20 mouse cellular contexts compared by ENCODE assay signal in the genomic region with DNA sequence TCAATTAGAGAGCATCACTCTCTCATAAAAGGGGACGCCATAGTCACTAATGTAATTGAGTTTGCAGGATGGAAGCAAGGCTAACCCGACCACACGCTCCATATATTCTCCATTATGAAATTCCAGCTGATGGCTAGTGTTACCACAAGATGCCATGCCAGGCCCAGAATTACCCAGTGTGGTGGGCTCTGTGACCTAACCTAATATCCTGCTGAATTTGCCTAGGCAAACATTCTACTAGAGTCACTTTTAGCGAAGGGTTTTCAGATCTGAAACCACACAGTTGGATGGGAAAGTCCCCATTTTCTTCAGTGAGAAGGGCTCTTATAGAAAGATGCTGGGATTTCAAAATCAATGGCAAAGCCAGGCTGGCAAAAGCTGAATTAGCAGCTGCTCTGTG.
DNase-seq lines count a peak whose midpoint lies in the region; ATAC-seq and TF ChIP-seq lines count a peak whose summit lies in the region.
"Had no signal": no experiment of that assay in that cellular context is flagged by ENCODE, and none has a peak within 500 bp of the region (broad histone marks: within the 10 kb centered on the region; RNA-seq: fewer than 3 reads in every experiment).

No protein-coding gene starts in this region.

- H3K4me3 ChIP-seq in kidney, postnatal 0 days (replicated peaks; ENCODE audit: low read depth, low read length) = no peak overlapping the region
- no peak overlapping the region for H3K4me3 ChIP-seq in CH12.LX (replicated peaks in 1 of 3; ENCODE audit: low read depth in 2 of 3, low read length in 2 of 3, poor library complexity in 1 of 3)
- H3K4me3 ChIP-seq in small intestine, adult 2 months (ENCODE audit: low read depth, low read length) = no peak overlapping the region
- H3K4me3 ChIP-seq in heart, embryonic 11.5 days (ENCODE audit: low read depth, low read length) = no peak overlapping the region
- H3K4me3 ChIP-seq in lung, adult 2 months (replicated peaks; ENCODE audit: extremely low read depth, low read depth, low read length) = no peak overlapping the region
- H3K4me3 ChIP-seq: heart, embryonic 12.5 days; midbrain, embryonic 13.5 days; myocyte had no signal

- TF ChIP-seq RAD21 in CH12.LX (IDR thresholded peaks at IDR 0.05; ENCODE audit: low read depth, low read length) = peak; percentile 48

- in situ Hi-C loops in CH12.LX (cut with MboI; ENCODE audit: low pct_ligation_motif_present, low pct_unique_long_range_greater_than_20kb, low sequenced_read_pairs) = no loop called here

- TF ChIP-seq EP300 in CH12.LX (IDR thresholded peaks at IDR 0.05; ENCODE audit: low read length) = peak; percentile 74

- TF ChIP-seq CTCF in kidney, postnatal 0 days (IDR thresholded peaks at IDR 0.05; ENCODE audit: low read depth) = no peak
- peak in 1 of 2 experiments; percentile 29; a peak in 1 of 4 replicates for TF ChIP-seq CTCF in CH12.LX (conservative IDR thresholded peaks at IDR 0.05 in 1 of 2, IDR thresholded peaks at IDR 0.05 in 1 of 2; ENCODE audit: low read depth in 2 of 2, low read length in 2 of 2)
- TF ChIP-seq CTCF in small intestine, adult 2 months (IDR thresholded peaks at IDR 0.05; ENCODE audit: extremely low read depth, insufficient read length, insufficient replicate concordance, low read depth, low read length) = no peak
- no peak for TF ChIP-seq CTCF in lung, adult 2 months (IDR thresholded peaks at IDR 0.05; ENCODE audit: insufficient read depth, low read length)

- H3K79me2 ChIP-seq in CH12.LX (replicated peaks; ENCODE audit: control insufficient read depth, extremely low read depth, insufficient read depth, poor library complexity, severe bottlenecking) = no peaks in the 10 kb centered on the region

- dilution Hi-C loops in CH12.LX (cut with MboI; ENCODE audit: extremely low pct_ligation_motif_present, extremely low pct_unique_long_range_greater_than_20kb, low sequenced_read_pairs) = no loop called here

- no peak overlapping the region for H3K4me2 ChIP-seq in kidney, postnatal 0 days (ENCODE audit: low read length)
- peak overlapping the region; percentile 81 for H3K4me2 ChIP-seq in CH12.LX (ENCODE audit: insufficient read depth, low read depth, poor library complexity, severe bottlenecking)
- no peak overlapping the region for H3K4me2 ChIP-seq in heart, embryonic 11.5 days
- H3K4me2 ChIP-seq: heart, embryonic 12.5 days; midbrain, embryonic 13.5 days had no signal

- H3K9ac ChIP-seq in kidney, postnatal 0 days (ENCODE audit: low read depth, low read length) = no peak overlapping the region
- H3K9ac ChIP-seq in CH12.LX (ENCODE audit: insufficient read depth, low read depth) = no peak overlapping the region
- no peak overlapping the region for H3K9ac ChIP-seq in heart, embryonic 11.5 days (ENCODE audit: low read depth, low read length)
- H3K9ac ChIP-seq: heart, embryonic 12.5 days; liver, embryonic 14.5 days; midbrain, embryonic 13.5 days had no signal

- DNase-seq in kidney, postnatal 0 days (ENCODE audit: low spot score) = no peak
- DNase-seq in kidney, adult 18-20 months = no peak
- peak; percentile 76 for DNase-seq in CH12.LX (ENCODE audit: extremely low read depth)
- peak; percentile 8 for DNase-seq in fibroblast of lung, adult 2 months (ENCODE audit: low read depth)
- no peak for DNase-seq in embryo, embryonic 9.5 days (ENCODE audit: extremely low spot score)
- no peak for DNase-seq in lung, adult 2 months
- DNase-seq: cerebellum, postnatal 10 days; embryo, embryonic 11 days; gastrocnemius, postnatal 25 days; heart, postnatal 4 days; kidney, postnatal 10 days; lung, postnatal 4 days; right cerebral cortex, adult 18-20 months; spleen, adult 18-20 months had no signal

- 73% methylated on average over 4 of the region's 4 CpGs for WGBS in kidney, postnatal 0 days
- 34% methylated on average over 4 of the region's 4 CpGs for WGBS in small intestine, adult 2 months
- 76% methylated on average over 4 of the region's 4 CpGs for WGBS in heart, embryonic 11.5 days (ENCODE audit: insufficient replicate concordance)
- 80% methylated on average over 4 of the region's 4 CpGs for WGBS in lung, adult 2 months

- no peak for ATAC-seq in kidney, postnatal 0 days (replicated peaks; ENCODE audit: low FRiP score, low read depth)
- ATAC-seq in heart, embryonic 11.5 days (replicated peaks; ENCODE audit: insufficient number of reproducible peaks, low FRiP score, low TSS enrichment) = no peak
- ATAC-seq: midbrain, embryonic 13.5 days had no signal

- no peaks in the 10 kb centered on the region for H3K36me3 ChIP-seq in kidney, postnatal 0 days (ENCODE audit: insufficient read depth, low read length)
- H3K36me3 ChIP-seq in CH12.LX (replicated peaks in 1 of 2; ENCODE audit: control insufficient read depth in 1 of 2, insufficient read depth in 1 of 2, low read length in 1 of 2) = no peaks in the 10 kb centered on the region
- H3K36me3 ChIP-seq in small intestine, adult 2 months (ENCODE audit: control insufficient read depth, insufficient read depth, low read length) = no peaks in the 10 kb centered on the region
- no peaks in the 10 kb centered on the region for H3K36me3 ChIP-seq in heart, embryonic 11.5 days (ENCODE audit: control insufficient read depth, insufficient read depth, low read length)
- H3K36me3 ChIP-seq: heart, embryonic 12.5 days; midbrain, embryonic 13.5 days had no signal

- H3K9me3 ChIP-seq in kidney, postnatal 0 days (replicated peaks; ENCODE audit: low read length) = no peaks in the 10 kb centered on the region
- no peaks in the 10 kb centered on the region for H3K9me3 ChIP-seq in CH12.LX (replicated peaks; ENCODE audit: low read length)
- no peaks in the 10 kb centered on the region for H3K9me3 ChIP-seq in heart, embryonic 11.5 days (replicated peaks; ENCODE audit: control insufficient read depth, low read length)
- H3K9me3 ChIP-seq: heart, embryonic 12.5 days; midbrain, embryonic 13.5 days had no signal

- H3K27ac ChIP-seq in kidney, postnatal 0 days = peak overlapping the region; percentile 68
- no peak overlapping the region for H3K27ac ChIP-seq in CH12.LX (ENCODE audit: insufficient read depth, low read depth)
- H3K27ac ChIP-seq in small intestine, adult 2 months (ENCODE audit: insufficient read depth, low read depth, low read length) = peak overlapping the region; percentile 61
- H3K27ac ChIP-seq in heart, embryonic 11.5 days (ENCODE audit: low read depth, low read length) = no peak overlapping the region
- H3K27ac ChIP-seq: liver, embryonic 14.5 days; midbrain, embryonic 13.5 days had no signal

- no peak for TF ChIP-seq POLR2A in CH12.LX (IDR thresholded peaks at IDR 0.05; ENCODE audit: low read depth, low read length)
- no peak for TF ChIP-seq POLR2A in small intestine, adult 2 months (IDR thresholded peaks at IDR 0.05; ENCODE audit: low read depth, low read length)
- TF ChIP-seq POLR2A in lung, adult 2 months (IDR thresholded peaks at IDR 0.05; ENCODE audit: borderline replicate concordance, extremely low read depth, low read depth, low read length) = no peak

- peaks cover 14% of the 10 kb centered on the region; the same call in 1 of the 2 replicates for H3K4me1 ChIP-seq in kidney, postnatal 0 days (replicated peaks; ENCODE audit: insufficient read depth, low read length)
- H3K4me1 ChIP-seq in CH12.LX (ENCODE audit: control insufficient read depth in 1 of 2, insufficient read depth in 2 of 2) = peaks cover 15 to 70% of the 10 kb centered on the region in 2 experiments
- peaks cover 24% of the 10 kb centered on the region for H3K4me1 ChIP-seq in small intestine, adult 2 months (ENCODE audit: control insufficient read depth, insufficient read depth, insufficient read length, low read length)
- no peaks in the 10 kb centered on the region for H3K4me1 ChIP-seq in heart, embryonic 11.5 days (ENCODE audit: control insufficient read depth, insufficient read depth, low read length)
- no peaks in the 10 kb centered on the region for H3K4me1 ChIP-seq in lung, adult 2 months (ENCODE audit: control insufficient read depth, insufficient read depth, low read length)

- H3K27me3 ChIP-seq in kidney, postnatal 0 days (ENCODE audit: insufficient read depth, low read length) = no peaks in the 10 kb centered on the region
- H3K27me3 ChIP-seq in CH12.LX (replicated peaks) = peaks cover 5% of the 10 kb centered on the region
- H3K27me3 ChIP-seq in small intestine, adult 2 months (ENCODE audit: control insufficient read depth, insufficient read depth, low read length) = no peaks in the 10 kb centered on the region
- no peaks in the 10 kb centered on the region for H3K27me3 ChIP-seq in heart, embryonic 11.5 days (ENCODE audit: control insufficient read depth, insufficient read depth, low read length)
- H3K27me3 ChIP-seq: midbrain, embryonic 13.5 days had no signal

TF ChIP-seq in CH12.LX, 34 proteins besides CTCF, POLR2A, EP300 and RAD21:
- TF ChIP-seq NRF1 (IDR thresholded peaks at IDR 0.05; ENCODE audit: low read depth, low read length) (no peak), MEF2A (IDR thresholded peaks at IDR 0.05; ENCODE audit: borderline replicate concordance, low read depth, low read length) (peak; percentile 80), IRF4 (IDR thresholded peaks at IDR 0.05; ENCODE audit: low read depth, low read length) (peak; percentile 77), ZC3H11A (IDR thresholded peaks at IDR 0.05; ENCODE audit: low read depth, low read length) (no peak), CHD2 (IDR thresholded peaks at IDR 0.05; ENCODE audit: low read length) (0 out of 2 replicates have a peak, but pooled peaks have one; percentile 34), JUND (conservative IDR thresholded peaks at IDR 0.05; ENCODE audit: low read depth, low read length) (0 out of 2 replicates have a peak, but pooled peaks have one; percentile 10), ETS1 (conservative IDR thresholded peaks at IDR 0.05; ENCODE audit: low read depth, low read length) (peak; percentile 61; the same call in 1 of the 2 replicates), TCF12 (IDR thresholded peaks at IDR 0.05; ENCODE audit: low read depth, low read length) (peak; percentile 45; the same call in 1 of the 2 replicates), BHLHE40 (IDR thresholded peaks at IDR 0.05; ENCODE audit: low read depth, low read length) (peak; percentile 57), NELFE (IDR thresholded peaks at IDR 0.05; ENCODE audit: low read depth, low read length) (no peak), SMC3 (IDR thresholded peaks at IDR 0.05; ENCODE audit: low read depth, low read length) (peak; percentile 45; the same call in 1 of the 2 replicates), MYC (IDR thresholded peaks at IDR 0.05; ENCODE audit: low read depth, low read length) (0 out of 2 replicates have a peak, but pooled peaks have one; percentile 22), SIN3A (IDR thresholded peaks at IDR 0.05; ENCODE audit: low read length) (peak; percentile 50; the same call in 1 of the 2 replicates), USF2 (conservative IDR thresholded peaks at IDR 0.05; ENCODE audit: low read depth, low read length) (no peak), MAZ (IDR thresholded peaks at IDR 0.05; ENCODE audit: low read depth, low read length) (no peak), CHD1 (IDR thresholded peaks at IDR 0.05; ENCODE audit: low read depth, low read length) (no peak)

Comparison
In these comparisons a context has a peak if more than half of its experiments do, and no peak if none do; other contexts are left out.
1. DNase-seq: peak in CH12.LX (single experiment) and fibroblast of lung, adult 2 months (single experiment); none in kidney, postnatal 0 days (single experiment), kidney, adult 18-20 months (single experiment), embryo, embryonic 9.5 days (single experiment) and lung, adult 2 months (single experiment).
2. H3K27ac ChIP-seq: peak in kidney, postnatal 0 days (single experiment) and small intestine, adult 2 months (single experiment); none in CH12.LX (single experiment) and heart, embryonic 11.5 days (single experiment).